Mouse (Mus musculus): ENCODE data around the gene Cdh23. TPM values are rescaled to one million over a fixed set of nuclear protein-coding genes. Genes with fewer than 3 reads are reported as not detected.

Cdh23 gene
- polyA plus RNA-seq, 1 experiment from 2014 or later, result 0.73 TPM

GRCm38 (mm10) chr10:60279290-60279940, 416.9 kb downstream of the Cdh23 start:
- WGBS, result 66% methylated on average over 8 of the region's 8 CpGs
- no peaks in the 10 kb centered on the region for H3K27me3 ChIP-seq
- H3K4me1 ChIP-seq, result peaks cover 68% of the 10 kb centered on the region
- no peaks in the 10 kb centered on the region for H3K36me3 ChIP-seq
- H3K27ac ChIP-seq (replicated peaks), result peak overlapping the region; percentile 70
- H3K4me3 ChIP-seq (replicated peaks), result peak overlapping the region; percentile 70
- no peaks in the 10 kb centered on the region for H3K9me3 ChIP-seq (replicated peaks)
- no peak overlapping the region for H3K9ac ChIP-seq
- peak overlapping the region; percentile 62 for H3K4me2 ChIP-seq (replicated peaks)
- ATAC-seq (ENCODE audit: insufficient number of reproducible peaks, low FRiP score, low TSS enrichment, low read depth), result no peak

GRCm38 (mm10) chr10:60278786-60279185, 417.5 kb downstream of the Cdh23 start:
- H3K9ac ChIP-seq, result no peak overlapping the region

GRCm38 (mm10) chr10:60278006-60278399, 418.3 kb downstream of the Cdh23 start:
- peaks cover 54% of the 10 kb centered on the region for H3K4me1 ChIP-seq
- no peak for ATAC-seq (ENCODE audit: insufficient number of reproducible peaks, low FRiP score, low TSS enrichment, low read depth)

More at GRCm38 (mm10) chr10:60278786-60279185, 417.5 kb downstream of the Cdh23 start:
- no peak for ATAC-seq (ENCODE audit: insufficient number of reproducible peaks, low FRiP score, low TSS enrichment, low read depth)
- Histone ChIP-seq H3K36me3 (no peaks in the 10 kb centered on the region), H3K27me3 (no peaks in the 10 kb centered on the region), H3K4me1 (peaks cover 62% of the 10 kb centered on the region), H3K4me3 (replicated peaks) (peak overlapping the region; percentile 70), H3K9me3 (replicated peaks) (no peaks in the 10 kb centered on the region), H3K27ac (replicated peaks) (peak overlapping the region; percentile 70), H3K4me2 (replicated peaks) (peak overlapping the region; percentile 62)
- WGBS, result 72% methylated on average over 3 of the region's 3 CpGs

GRCm38 (mm10) chr10:60277207-60278005, 418.9 kb downstream of the Cdh23 start, which contains the start of gene Psap:
Gene Psap, plus strand, starts transcription at chr10:60277627.
- peaks cover 52% of the 10 kb centered on the region for H3K4me1 ChIP-seq
- peak; percentile 89 for ATAC-seq (ENCODE audit: insufficient number of reproducible peaks, low FRiP score, low TSS enrichment, low read depth)
- peak within 1 kb of the TSS; percentile 70 for H3K4me3 ChIP-seq (replicated peaks)
- H3K27ac ChIP-seq (replicated peaks), result peak within 1 kb of the TSS; percentile 85
- no peaks in the 10 kb centered on the region for H3K36me3 ChIP-seq
- no peaks in the 10 kb centered on the region for H3K9me3 ChIP-seq (replicated peaks)
- H3K27me3 ChIP-seq, result no peaks in the 10 kb centered on the region
- peak within 1 kb of the TSS; percentile 74 for H3K9ac ChIP-seq
- H3K4me2 ChIP-seq (replicated peaks), result peak within 1 kb of the TSS; percentile 62
- 3% methylated on average over 54 of the region's 54 CpGs for WGBS

More at GRCm38 (mm10) chr10:60278006-60278399, 418.3 kb downstream of the Cdh23 start:
- H3K27me3 ChIP-seq, result no peaks in the 10 kb centered on the region
- peak overlapping the region; percentile 74 for H3K9ac ChIP-seq
- H3K4me3 ChIP-seq (replicated peaks), result peak overlapping the region; percentile 70
- H3K4me2 ChIP-seq (replicated peaks), result peak overlapping the region; percentile 62
- WGBS, result 4% methylated on average over 13 of the region's 13 CpGs
- peak overlapping the region; percentile 85 for H3K27ac ChIP-seq (replicated peaks)
- H3K9me3 ChIP-seq (replicated peaks), result no peaks in the 10 kb centered on the region
- no peaks in the 10 kb centered on the region for H3K36me3 ChIP-seq

GRCm38 (mm10) chr10:60273382-60273781, 422.9 kb downstream of the Cdh23 start:
- ATAC-seq (ENCODE audit: insufficient number of reproducible peaks, low FRiP score, low TSS enrichment, low read depth), result no peak
- H3K27ac ChIP-seq (replicated peaks), result no peak overlapping the region
- H3K27me3 ChIP-seq, result no peaks in the 10 kb centered on the region
- no peak overlapping the region for H3K4me3 ChIP-seq (replicated peaks)
- peaks cover 14% of the 10 kb centered on the region for H3K4me1 ChIP-seq
- H3K9ac ChIP-seq, result no peak overlapping the region
- H3K4me2 ChIP-seq (replicated peaks), result no peak overlapping the region
- WGBS, result 49% methylated on average over 6 of the region's 6 CpGs
- no peaks in the 10 kb centered on the region for H3K36me3 ChIP-seq
- H3K9me3 ChIP-seq (replicated peaks), result no peaks in the 10 kb centered on the region

GRCm38 (mm10) chr10:60272241-60272640, 424.0 kb downstream of the Cdh23 start:
- Histone ChIP-seq H3K36me3 (no peaks in the 10 kb centered on the region), H3K4me2 (replicated peaks) (no peak overlapping the region), H3K9me3 (replicated peaks) (no peaks in the 10 kb centered on the region), H3K27ac (replicated peaks) (no peak overlapping the region), H3K27me3 (no peaks in the 10 kb centered on the region), H3K9ac (no peak overlapping the region), H3K4me1 (peaks cover 8% of the 10 kb centered on the region), H3K4me3 (replicated peaks) (no peak overlapping the region)
- WGBS, result 38% methylated on average over 6 of the region's 6 CpGs
- ATAC-seq (ENCODE audit: insufficient number of reproducible peaks, low FRiP score, low TSS enrichment, low read depth), result no peak

- H3K27ac ChIP-seq (replicated peaks), result no peak overlapping the region
- no peak overlapping the region for H3K4me3 ChIP-seq (replicated peaks)
- no peak for ATAC-seq (ENCODE audit: insufficient number of reproducible peaks, low FRiP score, low TSS enrichment, low read depth)
- H3K9me3 ChIP-seq (replicated peaks), result no peaks in the 10 kb centered on the region
- 79% methylated on average over 6 of the region's 6 CpGs for WGBS
- H3K27me3 ChIP-seq, result no peaks in the 10 kb centered on the region
- H3K9ac ChIP-seq, result no peak overlapping the region
- 0 out of 2 replicates have a peak, but pooled peaks cover 4% of the 10 kb centered on the region for H3K4me1 ChIP-seq
- no peak overlapping the region for H3K4me2 ChIP-seq (replicated peaks)
- H3K36me3 ChIP-seq, result no peaks in the 10 kb centered on the region
These were observed 425.3 kb downstream of the Cdh23 start for GRCm38 (mm10) chr10:60271015-60271414.

- Histone ChIP-seq H3K4me3 (replicated peaks) (no peak overlapping the region), H3K4me2 (replicated peaks) (no peak overlapping the region), H3K27ac (replicated peaks) (no peak overlapping the region), H3K9me3 (replicated peaks) (no peaks in the 10 kb centered on the region), H3K4me1 (0 out of 2 replicates have a peak, but pooled peaks cover 4% of the 10 kb centered on the region), H3K36me3 (no peaks in the 10 kb centered on the region), H3K27me3 (no peaks in the 10 kb centered on the region), H3K9ac (no peak overlapping the region)
- 68% methylated on average over 13 of the region's 13 CpGs for WGBS
- ATAC-seq (ENCODE audit: insufficient number of reproducible peaks, low FRiP score, low TSS enrichment, low read depth), result no peak; the same call in 1 of the 2 replicates
These were observed 426.9 kb downstream of the Cdh23 start for GRCm38 (mm10) chr10:60269141-60270064.

GRCm38 (mm10) chr10:60268738-60269137, 427.6 kb downstream of the Cdh23 start:
- Histone ChIP-seq H3K9ac (no peak overlapping the region), H3K27me3 (no peaks in the 10 kb centered on the region), H3K4me1 (0 out of 2 replicates have a peak, but pooled peaks cover 4% of the 10 kb centered on the region), H3K4me3 (replicated peaks) (no peak overlapping the region), H3K36me3 (no peaks in the 10 kb centered on the region), H3K4me2 (replicated peaks) (no peak overlapping the region), H3K27ac (replicated peaks) (no peak overlapping the region), H3K9me3 (replicated peaks) (no peaks in the 10 kb centered on the region)
- 76% methylated on average over 11 of the region's 11 CpGs for WGBS
- ATAC-seq (ENCODE audit: insufficient number of reproducible peaks, low FRiP score, low TSS enrichment, low read depth), result no peak

GRCm38 (mm10) chr10:60266842-60267401, 429.4 kb downstream of the Cdh23 start:
- H3K36me3 ChIP-seq, result no peaks in the 10 kb centered on the region
- H3K4me1 ChIP-seq, result peaks cover 3% of the 10 kb centered on the region; the same call in 1 of the 2 replicates
- no peaks in the 10 kb centered on the region for H3K9me3 ChIP-seq (replicated peaks)
- no peaks in the 10 kb centered on the region for H3K27me3 ChIP-seq
- no peak overlapping the region for H3K4me2 ChIP-seq (replicated peaks)
- H3K9ac ChIP-seq, result no peak overlapping the region
- H3K27ac ChIP-seq (replicated peaks), result no peak overlapping the region
- WGBS, result 86% methylated on average over 8 of the region's 8 CpGs
- H3K4me3 ChIP-seq (replicated peaks), result no peak overlapping the region
- no peak for ATAC-seq (ENCODE audit: insufficient number of reproducible peaks, low FRiP score, low TSS enrichment, low read depth)

Data from embryonic facial prominence, embryonic 15.5 days (tissue).